Mouse (Mus musculus) stomach, postnatal 0 days (tissue): ENCODE measurements around the gene Vmn1r229.

Source experiments
- CTCF ChIP-seq: IDR thresholded peaks from 2 replicates; pipeline ENCODE4 v1.5.1; 2016; ENCODE audit warnings: antibody characterized with exemption, low read depth, mild to moderate bottlenecking, moderate library complexity
- EP300 ChIP-seq: optimal IDR thresholded peaks from 2 replicates; pipeline ENCODE3; 2016; ENCODE audit warnings: antibody characterized with exemption

DNA sequence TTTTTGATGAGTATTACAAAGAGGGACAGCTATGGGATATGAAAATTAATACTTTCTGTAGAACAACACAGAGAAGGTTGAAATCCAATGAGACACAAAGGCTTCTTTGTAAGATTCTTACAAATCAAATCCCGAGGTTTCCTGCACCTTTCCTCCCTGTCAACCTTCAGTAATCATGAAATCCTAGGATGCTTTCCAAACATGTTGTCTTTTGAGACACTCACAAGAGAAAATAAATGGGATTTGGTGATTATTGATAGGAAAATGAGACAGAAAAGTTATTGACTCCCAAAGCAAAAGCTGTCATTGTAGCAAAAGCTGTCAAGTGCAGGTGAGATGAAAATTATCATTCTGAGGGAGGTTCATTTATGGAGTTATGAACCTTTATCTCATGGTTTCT is at the start of gene Vmn1r229:
- TF ChIP-seq CTCF (no peak), EP300 (no peak)
